Mouse (Mus musculus) telencephalon, adult 2 months (tissue): ENCODE data around the gene Six2.

Experiments used
- DNase-seq: peaks from one replicate; pipeline ENCODE4 v3.0.0-alpha.2; 2011; ENCODE audit warnings: low read depth, low spot score

Six2 gene

DNA sequence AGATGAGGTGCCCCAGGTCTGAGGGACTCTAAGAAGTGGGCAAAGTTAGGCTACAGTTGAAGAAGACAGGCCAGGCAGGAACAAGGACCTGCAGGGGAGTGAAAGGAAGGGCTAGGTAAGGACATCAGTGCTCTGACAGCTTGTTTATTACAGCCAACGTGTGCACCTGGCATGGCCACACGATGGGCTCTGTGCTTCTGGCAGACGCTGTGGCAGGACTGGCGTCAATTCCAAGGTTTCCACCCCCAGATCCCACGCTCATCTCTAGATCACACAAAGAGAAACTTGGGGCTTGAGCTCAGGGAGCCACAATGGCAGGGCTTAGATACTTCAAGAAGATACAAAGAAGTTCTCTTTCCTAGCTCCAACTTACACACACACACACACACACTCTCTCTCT lies 26.6 kb downstream of the Six2 start:
- DNase-seq = no peak

DNA sequence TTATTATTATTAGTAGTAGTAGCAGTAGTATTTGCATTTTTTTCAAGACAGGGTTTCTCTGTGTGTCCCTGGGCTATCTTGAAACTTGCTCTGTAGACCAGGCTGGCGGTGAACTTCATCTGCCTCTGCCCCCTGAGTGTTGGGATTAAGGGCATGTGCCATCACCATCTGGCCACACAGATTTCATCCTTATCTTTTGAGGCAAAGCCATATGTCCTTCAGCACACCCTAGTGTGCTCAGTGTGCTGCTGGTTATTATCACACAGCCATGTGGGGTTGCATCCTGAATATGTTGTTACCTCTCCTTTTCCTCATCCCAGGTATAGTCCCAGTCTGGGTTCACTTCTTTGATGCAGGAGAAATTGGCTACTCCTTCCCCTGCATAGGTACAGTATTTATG lies 28.1 kb downstream of the Six2 start:
- no peak for DNase-seq

DNA sequence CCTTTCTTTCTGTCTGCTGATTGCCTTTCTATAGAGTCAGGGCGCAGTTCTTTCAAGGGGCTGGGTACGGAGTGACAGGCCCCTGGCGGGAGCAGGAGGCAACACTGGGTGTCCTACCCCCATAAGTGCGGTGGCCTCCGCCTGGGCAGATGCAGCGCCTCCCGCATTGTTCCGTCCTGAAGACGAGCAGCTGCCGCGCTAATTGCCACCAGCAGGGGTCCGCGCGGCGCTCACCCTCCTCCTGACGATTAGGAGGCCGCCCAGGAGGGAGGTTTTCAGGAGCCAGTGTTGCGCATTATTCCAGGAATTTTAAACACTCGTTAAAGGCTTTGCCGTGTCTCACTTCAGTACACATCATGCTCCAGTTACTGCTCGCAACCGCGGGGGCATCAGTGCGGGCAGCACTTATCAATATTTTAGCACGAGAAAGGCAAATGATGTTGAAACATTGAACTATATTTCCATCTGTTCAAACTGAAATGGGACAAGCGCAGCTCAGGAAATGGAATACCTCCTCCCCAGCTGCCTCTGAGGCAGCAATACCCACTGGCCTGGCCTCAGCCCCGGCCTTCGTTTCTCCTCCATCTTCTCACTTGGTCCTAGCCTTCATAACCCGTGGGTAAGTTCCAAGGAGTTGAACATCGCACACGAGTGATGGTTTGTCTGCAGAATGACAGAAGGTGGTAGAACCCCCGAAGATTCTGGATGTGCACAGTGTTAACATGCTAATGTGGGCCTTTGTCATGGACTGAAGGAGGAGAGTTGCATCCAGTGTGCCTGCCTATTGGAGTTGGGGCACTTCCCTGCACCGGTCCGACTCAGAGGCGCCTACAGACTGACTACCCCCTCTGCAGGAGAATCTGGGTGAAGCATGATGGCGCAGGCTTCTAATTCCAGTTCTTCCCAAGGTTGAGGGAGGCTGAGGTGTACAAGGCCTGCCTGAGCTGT lies 42.1 kb downstream of the Six2 start:
- no peak for DNase-seq

DNA sequence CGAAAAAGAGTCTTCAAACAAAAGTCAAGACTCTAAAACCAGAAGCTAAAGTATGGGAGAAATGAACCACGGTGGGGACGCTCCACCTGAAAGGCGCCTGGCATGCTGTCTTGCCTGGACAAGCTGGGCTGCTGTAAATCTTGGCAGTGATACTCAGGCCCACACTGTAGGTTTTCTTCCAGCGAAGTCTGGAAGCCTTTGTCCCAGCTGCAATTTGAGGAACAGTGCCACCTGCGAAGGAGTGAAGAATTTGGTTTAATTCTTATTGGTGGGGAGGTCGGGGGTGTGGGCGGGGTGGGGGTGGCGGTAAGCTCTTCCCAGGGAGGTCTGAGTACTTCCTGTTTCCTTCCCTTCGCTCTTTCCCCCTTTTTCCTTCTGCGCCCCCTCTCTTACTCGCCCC lies 42.8 kb downstream of the Six2 start:
- no peak for DNase-seq

DNA sequence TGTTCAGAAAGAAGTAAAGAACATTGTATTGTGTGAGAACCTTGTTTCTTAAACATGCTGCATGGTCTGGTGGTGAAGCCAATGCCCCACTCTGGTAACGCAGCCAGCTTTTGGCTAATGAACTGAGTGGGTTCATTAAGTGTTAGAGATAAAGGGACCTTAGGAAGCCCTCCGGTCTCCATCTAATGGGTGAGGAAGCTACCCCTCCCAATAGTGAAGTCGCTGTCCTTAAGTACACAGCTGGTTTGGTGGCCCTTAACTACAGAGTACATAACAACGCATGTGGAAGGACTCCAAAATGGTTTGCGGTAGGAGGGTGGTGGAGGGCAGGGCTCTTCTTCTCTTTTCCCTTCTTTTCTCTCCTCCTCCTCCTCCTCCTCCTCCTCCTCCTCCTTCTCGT lies 50.2 kb downstream of the Six2 start:
- DNase-seq = no peak
